Mouse (Mus musculus): ENCODE data around the gene Gm5678. TPM values are rescaled to one million over a fixed set of nuclear protein-coding genes. Genes with fewer than 3 reads are reported as not detected.

Gene Gm5678
- polyA plus RNA-seq (2017; shearing (Covaris generic)) = not detected

DNA sequence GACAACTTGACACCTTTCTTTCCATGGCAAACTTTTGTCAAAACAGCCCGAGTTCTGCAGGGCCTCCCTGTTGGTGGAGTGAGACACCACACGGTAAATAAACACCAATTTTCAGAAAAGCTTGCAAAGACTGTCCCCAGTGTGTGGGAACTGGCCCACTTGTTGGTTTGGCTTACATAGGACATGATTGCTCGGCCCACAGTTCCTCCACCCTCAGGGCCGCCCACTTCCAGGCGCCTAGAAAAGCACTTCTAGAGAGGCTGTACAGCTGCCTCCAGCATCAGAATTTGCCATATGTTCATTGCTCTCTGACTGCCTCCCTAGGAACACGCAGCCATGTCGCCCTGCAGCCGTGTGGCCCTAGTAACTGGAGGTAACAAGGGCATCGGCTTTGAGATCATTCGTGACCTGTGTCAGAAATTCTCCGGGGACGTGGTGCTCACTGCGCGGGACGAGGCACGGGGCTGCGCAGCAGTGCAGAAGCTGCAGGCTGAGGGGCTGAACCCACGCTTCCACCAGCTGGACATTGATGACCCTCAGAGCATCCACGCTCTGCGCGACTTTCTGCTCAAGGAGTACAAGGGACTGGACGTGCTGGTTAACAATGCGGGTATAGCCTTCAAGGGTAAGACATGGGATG is at the start of gene Gm5678:
Gm5678 (plus strand) TSS at position 337 of the 640 bp plus-strand sequence.

GRCm38 (mm10) chr16:93603439-93604212 is 24.3 kb upstream of the Gm5678 start, which contains the start of gene Setd4:
TSS of gene Setd4 (minus strand) at chr16:93604063.

GRCm38 (mm10) chr16:93605553-93605952 is 22.3 kb upstream of the Gm5678 start, which contains the start of gene Cbr1:
TSS of gene Cbr1 (plus strand) at chr16:93605853.

Other genes starting within 250 kb of the Gm5678 start
- 20.2 TPM for gene Setd4, start 24.0 kb upstream of the Gm5678 start, polyA plus RNA-seq (2017; shearing (Covaris generic))
- 47.6 TPM for gene Cbr1, start 22.2 kb upstream of the Gm5678 start, polyA plus RNA-seq (2017; shearing (Covaris generic))
- gene Cbr3, start 55.1 kb downstream of the Gm5678 start, polyA plus RNA-seq (2017; shearing (Covaris generic)) = 0.55 TPM
- 69.0 TPM for gene Dop1b, start 83.8 kb downstream of the Gm5678 start, polyA plus RNA-seq (2017; shearing (Covaris generic))
- 69.3 TPM for gene Morc3, start 204.0 kb downstream of the Gm5678 start, polyA plus RNA-seq (2017; shearing (Covaris generic))

Data from effector memory CD4-positive, alpha-beta T cell, adult 7 months (primary cell).